Mouse (Mus musculus) common myeloid progenitor, adult 5-6 weeks (primary cell): ENCODE data around the gene Ccdc62. TPM values are rescaled to one million over a fixed set of nuclear protein-coding genes. Genes with fewer than 3 reads are reported as not detected.

Experiments
- ATAC-seq: replicated peaks from 2 replicates; pipeline ENCODE4 v1.8.0; 2016; ENCODE audit warnings: low read depth, mild to moderate bottlenecking, moderate TSS enrichment, inconsistent platforms; ENCODE audit not compliant: poor library complexity, severe bottlenecking
- total RNA-seq: library from RNA; stranded (forward); fragments of 200-1000, 187-1606 nt; gene quantifications from 2 replicates; pipeline ENCODE4 v1.2.3, GENCODE M21; 2017

The Ccdc62 gene
- total RNA-seq, 1 experiment from 2014 or later, result 1.4 TPM

DNA sequence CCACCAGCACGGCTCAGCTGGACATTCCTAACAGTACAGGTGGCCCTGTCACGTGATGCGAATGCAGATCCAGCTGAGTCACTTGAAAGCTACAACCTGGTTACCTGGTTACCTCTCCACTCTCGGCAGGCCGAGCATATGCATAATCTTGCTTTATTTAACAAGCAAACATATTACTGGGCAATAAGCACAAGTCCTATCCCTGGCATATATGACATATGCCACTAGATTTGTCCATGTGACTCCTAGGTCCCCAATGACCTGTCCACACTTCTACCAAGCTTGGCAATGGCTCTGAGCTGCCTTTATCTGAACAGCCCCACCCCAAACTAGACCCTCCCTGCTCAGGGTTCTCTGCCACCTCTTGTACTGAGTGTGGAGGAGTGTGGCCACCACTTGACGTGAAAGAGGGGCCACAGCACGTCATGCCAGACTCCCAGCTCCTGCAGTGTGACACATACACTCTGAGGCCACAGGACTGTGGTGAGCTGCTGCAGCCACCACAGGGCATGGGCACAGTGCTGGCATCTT lies 85.9 kb downstream of the Ccdc62 start:
- no peak for ATAC-seq

DNA sequence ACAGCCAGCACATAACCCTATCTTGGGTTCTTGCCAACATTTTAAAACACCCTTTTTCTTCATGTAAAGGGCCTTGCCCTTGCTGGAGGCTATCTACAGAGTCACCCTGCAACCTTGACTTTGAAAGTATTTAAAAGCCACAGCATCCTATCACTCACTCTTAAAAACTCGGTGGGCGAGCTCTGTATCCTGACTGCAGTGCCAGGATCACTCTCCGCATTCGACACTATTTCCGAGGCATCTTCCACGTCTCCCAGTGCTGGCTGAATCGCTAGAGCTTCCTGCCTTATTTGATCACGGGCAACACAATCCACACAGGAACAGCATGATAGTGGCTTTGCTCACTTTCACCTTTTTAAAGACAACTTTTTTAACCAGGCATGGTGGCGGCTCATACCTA lies 87.5 kb downstream of the Ccdc62 start:
- ATAC-seq, result no peak

- no peak for ATAC-seq
Observed at GRCm38 (mm10) chr5:124018651-124019050, 88.2 kb downstream of the Ccdc62 start.

Other genes with a start within 250 kb of the Ccdc62 start
- 80.8 and 105 TPM in 2 replicates for gene Clip1, start 246.1 kb upstream of the Ccdc62 start, total RNA-seq
- gene Zcchc8, start 209.6 kb upstream of the Ccdc62 start, total RNA-seq, result 79.9 and 124 TPM in 2 replicates
- 308 and 310 TPM in 2 replicates for gene Rsrc2, start 181.3 kb upstream of the Ccdc62 start, total RNA-seq
- gene Kntc1, start 181.0 kb upstream of the Ccdc62 start, total RNA-seq, result 44.2 and 59.1 TPM in 2 replicates
- 3.6 and 4.3 TPM in 2 replicates for gene Hcar2, start 65.2 kb upstream of the Ccdc62 start, total RNA-seq
- not detected in 2 replicates for gene Hcar1, start 50.7 kb upstream of the Ccdc62 start, total RNA-seq
- 83.5 and 117 TPM in 2 replicates for gene Denr, start 23.5 kb upstream of the Ccdc62 start, total RNA-seq
- gene Gm43518, start 3.3 kb upstream of the Ccdc62 start, total RNA-seq, result 0.63 and 2.7 TPM in 2 replicates
- 13.0 and 13.6 TPM in 2 replicates for gene Hip1r, start 42.9 kb downstream of the Ccdc62 start, total RNA-seq
- 21.4 and 21.9 TPM in 2 replicates for gene Vps37b, start 101.6 kb downstream of the Ccdc62 start, total RNA-seq
- 0.87 and 2.9 TPM in 2 replicates for gene Abcb9, start 165.1 kb downstream of the Ccdc62 start, total RNA-seq
- gene Ogfod2, start 181.6 kb downstream of the Ccdc62 start, total RNA-seq, result 8.5 and 10.6 TPM in 2 replicates
- gene Arl6ip4, start 185.4 kb downstream of the Ccdc62 start, total RNA-seq, result 93.4 and 116 TPM in 2 replicates